Mouse (Mus musculus) stomach, postnatal 0 days (tissue): ENCODE measurements around the gene Emp2. TPM values are rescaled to one million over a fixed set of nuclear protein-coding genes. Genes with fewer than 3 reads are reported as not detected.

Experiments used
- ATAC-seq: fragments of 200-750 bp; cut with Nextera tagmentation; 2 replicates; pipeline ENCODE4 v1.8.0; 2017; ENCODE audit not compliant: low FRiP score, low TSS enrichment
- DNase-seq: peaks from one replicate; pipeline ENCODE4 v3.0.0-alpha.2; 2016; ENCODE audit warnings: low spot score
- H3K27ac ChIP-seq: fragments of 300-500 bp; sonication (generic); replicated peaks from 2 replicates; pipeline ENCODE4 v1.5.1; 2014; ENCODE audit warnings: mild to moderate bottlenecking, control low read depth
- H3K27me3 ChIP-seq: fragments of 300-500 bp; sonication (generic); 2 replicates; pipeline ENCODE4 v1.6.1; 2014; ENCODE audit warnings: low read length; ENCODE audit not compliant: control insufficient read depth, insufficient read depth
- H3K36me3 ChIP-seq: fragments of 300-500 bp; sonication (generic); 2 replicates; pipeline ENCODE4 v1.6.1; 2014; ENCODE audit warnings: low read length, mixed read lengths; ENCODE audit not compliant: control insufficient read depth, insufficient read depth
- H3K4me1 ChIP-seq: fragments of 300-500 bp; sonication (generic); replicated peaks from 2 replicates; pipeline ENCODE4 v1.6.1; 2014; ENCODE audit warnings: antibody characterized with exemption; ENCODE audit not compliant: control insufficient read depth, insufficient read depth
- H3K4me2 ChIP-seq: fragments of 300-500 bp; sonication (generic); replicated peaks from 2 replicates; pipeline ENCODE4 v1.6.1; 2014; ENCODE audit warnings: low read depth, mild to moderate bottlenecking, control low read depth, moderate library complexity
- H3K4me3 ChIP-seq: fragments of 300-500 bp; sonication (generic); 2 replicates; pipeline ENCODE4 v1.5.1; 2014; ENCODE audit warnings: low read depth, low read length, control low read depth
- H3K9ac ChIP-seq: fragments of 300-500 bp; sonication (generic); 2 replicates; pipeline ENCODE4 v1.6.1; 2014; ENCODE audit warnings: mild to moderate bottlenecking, low read length, control low read depth, mixed read lengths
- H3K9me3 ChIP-seq: fragments of 300-500 bp; sonication (generic); 2 replicates; pipeline ENCODE4 v1.6.1; 2016; ENCODE audit warnings: low read length; ENCODE audit not compliant: control insufficient read depth
- CTCF ChIP-seq: IDR thresholded peaks from 2 replicates; pipeline ENCODE4 v1.5.1; 2016; ENCODE audit warnings: antibody characterized with exemption, low read depth, mild to moderate bottlenecking, moderate library complexity
- EP300 ChIP-seq: optimal IDR thresholded peaks from 2 replicates; pipeline ENCODE3; 2016; ENCODE audit warnings: antibody characterized with exemption
- WGBS: fragments of 180-500 bp; shearing (Covaris S2); extraction: QIAGEN DNeasy Blood & Tissue Kit; methylation state at CpG from one replicate; pipeline ENCODE4 v1.1.7; 2014; 5-methylcytosine and 5-hydroxymethylcytosine counted together
- microRNA-seq: library from miRNA; unstranded; fragments of <30 nt; microRNA quantifications from one replicate; pipeline ENCODE4, GENCODE M21; 2016
- polyA plus RNA-seq: library from polyadenylated mRNA; unstranded; fragments of >200 nt; fragmentation: Nextera tagmentation; extraction: Ambion mirVana; gene quantifications from 2 replicates; pipeline ENCODE4 v1.2.1, GENCODE M21; 2015

Gene Emp2
- polyA plus RNA-seq, 1 experiment from 2014 or later = 81.6 TPM

- DNase-seq (no peak), ATAC-seq (no peak)
- Histone ChIP-seq H3K9me3 (no peaks in the 10 kb centered on the region), H3K27ac (no peak overlapping the region), H3K4me1 (no peaks in the 10 kb centered on the region), H3K9ac (no peak overlapping the region), H3K4me2 (no peak overlapping the region), H3K4me3 (no peak overlapping the region), H3K27me3 (no peaks in the 10 kb centered on the region), H3K36me3 (no peaks in the 10 kb centered on the region)
- TF ChIP-seq CTCF = no peak
- TF ChIP-seq EP300 = no peak
- WGBS = 58% methylated on average over 1 of the region's 1 CpGs
Measured at GRCm38 (mm10) chr16:10253993-10254392, 59.8 kb downstream of the Emp2 start.

DNA sequence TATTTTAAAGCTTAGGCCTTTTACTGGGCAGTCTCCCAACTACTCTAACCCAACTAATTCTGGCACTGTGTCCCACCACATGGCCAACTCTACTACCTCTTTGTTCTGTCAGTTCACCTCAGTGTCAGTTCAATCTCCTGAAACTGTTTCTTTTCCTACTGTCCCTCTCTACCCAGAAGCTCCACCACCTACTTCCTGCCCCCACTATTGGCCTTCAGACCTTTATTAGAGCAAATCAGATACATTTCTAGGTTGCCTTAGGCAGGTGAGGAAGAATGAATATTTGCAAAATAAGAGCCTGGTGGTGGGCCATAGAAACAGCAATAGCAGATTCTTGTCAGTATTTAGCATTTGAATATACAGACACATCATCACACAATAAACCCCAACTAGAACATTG, 77.2 kb downstream of the Emp2 start:
- TF ChIP-seq CTCF (no peak), EP300 (no peak)
- H3K27me3 ChIP-seq = no peaks in the 10 kb centered on the region
- no peaks in the 10 kb centered on the region for H3K36me3 ChIP-seq
- no peaks in the 10 kb centered on the region for H3K4me1 ChIP-seq
- DNase-seq (no peak), ATAC-seq (no peak)
- H3K27ac ChIP-seq = no peak overlapping the region
- no peaks in the 10 kb centered on the region for H3K9me3 ChIP-seq
- H3K4me3 ChIP-seq = no peak overlapping the region
- H3K9ac ChIP-seq = no peak overlapping the region
- H3K4me2 ChIP-seq = no peak overlapping the region

Small RNA genes lying within 50 kb of the gene (microRNA-seq; reads per million reads assigned to microRNA genes)
- not detected for gene Gm22932

Other genes starting within 250 kb of the Emp2 start
- not detected in 2 replicates for gene Rpl39l, start 143.7 kb downstream of the Emp2 start, polyA plus RNA-seq
- 0.22 and 0.36 TPM in 2 replicates for gene Atf7ip2, start 121.3 kb downstream of the Emp2 start, polyA plus RNA-seq
- gene Tekt5, start 81.5 kb upstream of the Emp2 start, polyA plus RNA-seq = 0.74 and 1.0 TPM in 2 replicates
- gene Nubp1, start 98.0 kb upstream of the Emp2 start, polyA plus RNA-seq = 31.0 and 33.8 TPM in 2 replicates
- 1.9 and 2.4 TPM in 2 replicates for gene Tvp23a, start 133.4 kb upstream of the Emp2 start, polyA plus RNA-seq
- gene Ciita, start 166.1 kb upstream of the Emp2 start, polyA plus RNA-seq = 0.16 and 0.18 TPM in 2 replicates
- gene Dexi, start 229.1 kb upstream of the Emp2 start, polyA plus RNA-seq = 23.5 and 24.3 TPM in 2 replicates
- gene Clec16a, start 231.4 kb upstream of the Emp2 start, polyA plus RNA-seq = 28.1 and 28.8 TPM in 2 replicates